Mouse (Mus musculus) small intestine, adult 2 months (tissue): ENCODE measurements around the gene Olfr1367.

ENCODE experiments used
- CTCF ChIP-seq: fragments of 200-500 bp; IDR thresholded peaks from 2 replicates; pipeline ENCODE4 v1.5.1; 2012; ENCODE audit warnings: low read depth, mild to moderate bottlenecking, control low read depth, inconsistent platforms, low read length, moderate library complexity, mixed read lengths; ENCODE audit not compliant: insufficient replicate concordance, insufficient read length; ENCODE audit errors: extremely low read depth
- POLR2A ChIP-seq: fragments of 200-500 bp; IDR thresholded peaks from 2 replicates; pipeline ENCODE4 v1.6.1; 2012; ENCODE audit warnings: low read depth, mild to moderate bottlenecking, control low read depth, inconsistent platforms, low read length, moderate library complexity

DNA sequence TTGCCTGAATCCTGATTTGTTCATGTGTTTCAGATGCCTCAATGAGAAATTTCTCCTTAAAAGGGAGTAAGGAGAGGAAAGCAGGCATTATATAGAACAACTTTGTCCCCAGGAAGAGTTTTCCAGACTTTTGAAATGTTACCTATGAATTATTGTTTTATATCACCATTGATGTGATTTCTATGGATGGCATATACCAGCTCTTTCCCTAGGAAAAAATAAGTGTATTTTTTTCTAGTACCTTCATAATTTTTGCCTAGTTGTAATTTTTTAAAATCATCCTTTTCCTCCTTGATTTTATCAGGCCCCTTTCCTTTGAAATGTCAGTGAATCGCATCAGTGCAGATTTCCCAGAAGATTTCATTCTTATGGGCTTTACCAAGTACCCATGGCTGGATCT lies at the start of gene Olfr1367:
- TF ChIP-seq CTCF = no peak
- no peak for TF ChIP-seq POLR2A
